Mouse (Mus musculus) erythroblast, embryonic 14.5 days (primary cell): Measurements from ENCODE around the gene Tmem245.

ENCODE experiments used
- GATA1 ChIP-seq: IDR thresholded peaks from 2 replicates; pipeline ENCODE4 v1.6.1; 2012; ENCODE audit warnings: low read length, inconsistent platforms, mixed read lengths
- TAL1 ChIP-seq: IDR thresholded peaks from 3 replicates; pipeline ENCODE4 v1.6.1; 2012; ENCODE audit warnings: low read length, inconsistent platforms, mixed read lengths

GRCm38 (mm10) chr4:56953235-56953634 lies 6.0 kb upstream of the Tmem245 start:
- TF ChIP-seq GATA1 = no peak
- no peak for TF ChIP-seq TAL1
